Mouse (Mus musculus): ENCODE data around the gene Acvrl1. TPM values are rescaled to one million over a fixed set of nuclear protein-coding genes. Genes with fewer than 3 reads are reported as not detected.
A peak's percentile ranks its signal among the peaks of the same experiment; 100 is the strongest.

Gene Acvrl1
- polyA plus RNA-seq, 1 experiment from 2014 or later, result 11.3 TPM

DNA sequence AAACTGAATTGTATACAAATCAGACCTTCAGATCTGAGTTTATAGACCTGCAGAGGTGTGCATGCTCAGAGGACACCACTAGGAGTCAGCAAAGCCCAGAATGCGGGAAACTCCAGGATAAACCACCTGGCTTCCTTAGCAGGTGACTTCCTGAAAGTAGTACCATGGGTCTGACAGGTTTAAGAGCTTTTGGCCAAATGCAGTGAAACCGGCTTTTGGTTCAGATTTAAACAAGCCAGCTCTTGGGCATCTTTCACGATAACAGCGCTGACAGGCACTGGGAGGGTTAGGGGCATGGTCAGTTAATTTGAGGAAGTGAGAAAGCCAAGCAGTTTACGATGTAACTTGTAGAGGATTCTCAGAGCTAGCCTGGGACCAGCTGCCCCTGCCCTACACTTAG, 59.6 kb downstream of the Acvrl1 start:
- Histone ChIP-seq H3K27me3 (no peaks in the 10 kb centered on the region), H3K9me3 (no peaks in the 10 kb centered on the region), H3K27ac (no peak overlapping the region), H3K9ac (no peak overlapping the region), H3K4me2 (replicated peaks) (no peak overlapping the region), H3K4me3 (no peak overlapping the region), H3K4me1 (peaks cover 25% of the 10 kb centered on the region), H3K36me3 (peaks cover 4% of the 10 kb centered on the region; the same call in 1 of the 2 replicates)
- ATAC-seq (ENCODE audit: insufficient number of reproducible peaks, insufficient read depth, low FRiP score, low TSS enrichment), result no peak
- 84% methylated on average over 5 of the region's 5 CpGs for WGBS

DNA sequence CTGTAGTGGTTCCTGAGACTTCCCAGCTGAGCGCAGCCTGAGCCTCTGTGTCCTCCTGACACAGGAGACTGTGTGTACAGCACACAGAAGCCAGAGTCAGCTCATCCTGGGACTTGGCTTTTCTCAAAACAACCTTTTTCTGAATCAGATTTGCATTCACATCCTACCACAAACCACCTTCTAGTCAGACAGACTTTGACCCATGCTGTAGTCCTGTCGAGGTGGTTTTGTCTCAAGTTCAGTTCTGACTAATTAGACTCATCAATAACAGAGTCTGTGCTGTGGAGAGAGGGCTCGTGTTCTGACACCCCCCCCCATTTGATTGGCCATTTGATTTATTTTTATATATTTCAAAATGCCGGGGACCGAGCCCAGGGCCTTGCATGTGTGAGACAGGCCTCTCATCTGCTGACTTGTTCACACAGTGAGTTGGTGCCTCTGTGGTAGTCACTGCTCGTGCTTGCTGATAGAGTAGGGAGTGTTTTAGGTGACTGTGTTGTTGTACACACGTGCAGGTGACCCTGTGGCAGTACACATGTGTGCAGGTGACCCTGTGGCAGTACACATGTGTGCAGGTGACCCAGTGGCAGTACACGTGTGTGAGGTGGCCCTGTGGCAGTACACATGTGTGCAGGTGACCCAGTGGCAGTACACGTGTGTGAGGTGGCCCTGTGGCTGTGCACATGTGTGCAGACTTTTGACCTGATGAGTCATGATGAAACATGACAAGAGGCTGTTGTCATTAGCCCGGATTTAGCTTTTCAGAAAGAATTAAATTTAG, 61.8 kb downstream of the Acvrl1 start:
- no peaks in the 10 kb centered on the region for H3K27me3 ChIP-seq
- no peak overlapping the region for H3K4me3 ChIP-seq
- 77% methylated on average over 10 of the region's 10 CpGs for WGBS
- no peak overlapping the region for H3K9ac ChIP-seq
- peaks cover 24% of the 10 kb centered on the region for H3K4me1 ChIP-seq
- H3K27ac ChIP-seq, result no peak overlapping the region
- no peaks in the 10 kb centered on the region for H3K9me3 ChIP-seq
- ATAC-seq (ENCODE audit: insufficient number of reproducible peaks, insufficient read depth, low FRiP score, low TSS enrichment), result no peak
- peaks cover 16% of the 10 kb centered on the region for H3K36me3 ChIP-seq
- H3K4me2 ChIP-seq (replicated peaks), result no peak overlapping the region

- Histone ChIP-seq H3K4me3 (no peak overlapping the region), H3K27me3 (no peaks in the 10 kb centered on the region), H3K4me1 (peaks cover 24% of the 10 kb centered on the region), H3K4me2 (replicated peaks) (no peak overlapping the region), H3K36me3 (peaks cover 22% of the 10 kb centered on the region), H3K9me3 (no peaks in the 10 kb centered on the region), H3K27ac (no peak overlapping the region), H3K9ac (no peak overlapping the region)
- no peak for ATAC-seq (ENCODE audit: insufficient number of reproducible peaks, insufficient read depth, low FRiP score, low TSS enrichment)
- WGBS, result 61% methylated on average over 5 of the region's 5 CpGs
Measured at GRCm38 (mm10) chr15:101190762-101191150, 62.4 kb downstream of the Acvrl1 start.

- no peak overlapping the region for H3K4me3 ChIP-seq
- 0 out of 2 replicates have a peak overlapping the region, but pooled peaks have one; percentile 23 for H3K27ac ChIP-seq
- H3K4me2 ChIP-seq (replicated peaks), result no peak overlapping the region
- H3K36me3 ChIP-seq, result peaks cover 28% of the 10 kb centered on the region
- no peaks in the 10 kb centered on the region for H3K9me3 ChIP-seq
- ATAC-seq (ENCODE audit: insufficient number of reproducible peaks, insufficient read depth, low FRiP score, low TSS enrichment), result no peak
- H3K27me3 ChIP-seq, result no peaks in the 10 kb centered on the region
- 43% methylated on average over 13 of the region's 13 CpGs for WGBS
- H3K9ac ChIP-seq, result no peak overlapping the region
- H3K4me1 ChIP-seq, result peaks cover 24% of the 10 kb centered on the region
Measured at GRCm38 (mm10) chr15:101191459-101192259, 63.3 kb downstream of the Acvrl1 start.

- Histone ChIP-seq H3K27me3 (no peaks in the 10 kb centered on the region), H3K4me3 (no peak overlapping the region), H3K27ac (0 out of 2 replicates have a peak overlapping the region, but pooled peaks have one; percentile 23), H3K9ac (no peak overlapping the region), H3K36me3 (peaks cover 31% of the 10 kb centered on the region), H3K9me3 (no peaks in the 10 kb centered on the region), H3K4me1 (peaks cover 24% of the 10 kb centered on the region), H3K4me2 (replicated peaks) (no peak overlapping the region)
- no peak for ATAC-seq (ENCODE audit: insufficient number of reproducible peaks, insufficient read depth, low FRiP score, low TSS enrichment)
- 62% methylated on average over 7 of the region's 7 CpGs for WGBS
Measured at GRCm38 (mm10) chr15:101192260-101192640, 63.9 kb downstream of the Acvrl1 start.

DNA sequence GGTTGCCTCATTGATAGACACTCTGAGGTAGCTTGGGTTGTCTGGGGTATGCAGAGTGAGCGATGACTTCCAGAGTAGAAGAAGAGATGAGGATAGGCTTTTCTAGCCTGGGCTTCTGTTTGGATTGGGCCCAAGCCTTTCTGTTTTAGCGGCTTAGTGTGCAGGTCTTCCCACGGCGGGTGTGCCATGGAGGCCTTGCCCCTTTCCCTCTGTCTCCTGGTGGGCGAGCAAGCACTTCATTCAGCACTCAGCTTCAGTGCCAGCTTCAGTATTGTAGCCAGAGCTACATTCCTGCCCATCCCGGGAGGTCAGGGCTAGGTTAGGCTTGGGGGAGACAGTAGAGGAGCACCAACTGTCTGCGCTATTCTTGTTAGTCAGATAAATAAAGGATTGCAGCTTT, 64.3 kb downstream of the Acvrl1 start:
- ATAC-seq (ENCODE audit: insufficient number of reproducible peaks, insufficient read depth, low FRiP score, low TSS enrichment), result no peak
- Histone ChIP-seq H3K9ac (no peak overlapping the region), H3K27me3 (no peaks in the 10 kb centered on the region), H3K27ac (no peak overlapping the region), H3K4me3 (no peak overlapping the region), H3K9me3 (no peaks in the 10 kb centered on the region), H3K36me3 (peaks cover 31% of the 10 kb centered on the region), H3K4me1 (peaks cover 24% of the 10 kb centered on the region), H3K4me2 (replicated peaks) (no peak overlapping the region)
- WGBS, result 90% methylated on average over 7 of the region's 7 CpGs

- no peak for ATAC-seq (ENCODE audit: insufficient number of reproducible peaks, insufficient read depth, low FRiP score, low TSS enrichment)
- no peak overlapping the region for H3K4me2 ChIP-seq (replicated peaks)
- 95% methylated on average over 6 of the region's 6 CpGs for WGBS
- no peaks in the 10 kb centered on the region for H3K27me3 ChIP-seq
- no peak overlapping the region for H3K27ac ChIP-seq
- no peaks in the 10 kb centered on the region for H3K9me3 ChIP-seq
- peaks cover 24% of the 10 kb centered on the region for H3K4me1 ChIP-seq
- no peak overlapping the region for H3K4me3 ChIP-seq
- peaks cover 40% of the 10 kb centered on the region for H3K36me3 ChIP-seq
- H3K9ac ChIP-seq, result no peak overlapping the region
Measured at GRCm38 (mm10) chr15:101193971-101194370, 65.6 kb downstream of the Acvrl1 start.

Small RNA genes lying within 50 kb of the gene (microRNA-seq; reads per million reads assigned to microRNA genes)
- gene Mir6962, result 0.91 reads per million

Other genes starting within 250 kb of the Acvrl1 start
- gene Gm47841, start 81.1 kb upstream of the Acvrl1 start, polyA plus RNA-seq (2016; fragmentation: Nextera tagmentation; extraction: Ambion mirVana), result not detected in 2 replicates
- 0.36 and 0.38 TPM in 2 replicates for gene Fignl2, start 50.0 kb upstream of the Acvrl1 start, polyA plus RNA-seq (2016; fragmentation: Nextera tagmentation; extraction: Ambion mirVana)
- not detected in 2 replicates for gene Ankrd33, start 12.8 kb upstream of the Acvrl1 start, polyA plus RNA-seq (2016; fragmentation: Nextera tagmentation; extraction: Ambion mirVana)
- 7.5 and 8.2 TPM in 2 replicates for gene Acvr1b, start 45.5 kb downstream of the Acvrl1 start, polyA plus RNA-seq (2016; fragmentation: Nextera tagmentation; extraction: Ambion mirVana)
- gene Grasp, start 95.7 kb downstream of the Acvrl1 start, polyA plus RNA-seq (2016; fragmentation: Nextera tagmentation; extraction: Ambion mirVana), result 9.5 and 10.7 TPM in 2 replicates
- gene Nr4a1, start 125.7 kb downstream of the Acvrl1 start, polyA plus RNA-seq (2016; fragmentation: Nextera tagmentation; extraction: Ambion mirVana), result 8.2 and 8.7 TPM in 2 replicates
- gene Atg101, start 155.8 kb downstream of the Acvrl1 start, polyA plus RNA-seq (2016; fragmentation: Nextera tagmentation; extraction: Ambion mirVana), result 61.7 and 64.5 TPM in 2 replicates
- 1.0 and 1.1 TPM in 2 replicates for gene 6030408B16Rik, start 164.7 kb downstream of the Acvrl1 start, polyA plus RNA-seq (2016; fragmentation: Nextera tagmentation; extraction: Ambion mirVana)
- gene Krt80, start 241.6 kb downstream of the Acvrl1 start, polyA plus RNA-seq (2016; fragmentation: Nextera tagmentation; extraction: Ambion mirVana), result 0.35 and 0.45 TPM in 2 replicates

Data from embryonic facial prominence, embryonic 12.5 days (tissue).